Mouse (Mus musculus): ENCODE measurements around the gene Slc38a3.

GRCm38 (mm10) chr9:107653474-107653873 is 15.9 kb downstream of the Slc38a3 start:
- TF ChIP-seq EP300 (IDR thresholded peaks at IDR 0.05) (no peak), CTCF (IDR thresholded peaks at IDR 0.05) (no peak)
